Mouse (Mus musculus) kidney, adult 2 months (tissue): Measurements from ENCODE around the gene Gxylt1.
"Not testable (repeated sequence)": the region's sequence is repeated elsewhere in the genome, so short reads cannot be mapped to it uniquely, and the experiment has no call there.

ENCODE experiments used
- CTCF ChIP-seq: fragments of 200-500 bp; conservative IDR thresholded peaks from 2 replicates; pipeline ENCODE4 v1.5.1; 2011; ENCODE audit warnings: low read depth, mild to moderate bottlenecking, control low read depth, low read length, moderate library complexity, mixed read lengths; ENCODE audit not compliant: insufficient read depth, insufficient read length
- POLR2A ChIP-seq: fragments of 200-500 bp; IDR thresholded peaks from one replicate; pipeline ENCODE4 v1.6.1; 2011; ENCODE audit warnings: low read depth, low read length, control low read depth

GRCm38 (mm10) chr15:93236456-93236855, 38.5 kb downstream of the Gxylt1 start:
- not testable (repeated sequence) for TF ChIP-seq CTCF, POLR2A
